Mouse (Mus musculus) CH12.LX (cell line): ENCODE results near the gene Elk3. TPM values are rescaled to one million over a fixed set of nuclear protein-coding genes. Genes with fewer than 3 reads are reported as not detected.

ENCODE experiments used
- DNase-seq: peaks from one replicate; pipeline ENCODE4 v3.0.0-alpha.2; 2013; ENCODE audit errors: extremely low read depth
- H3K27ac ChIP-seq: 2 replicates; pipeline ENCODE4 v1.5.1; 2012; ENCODE audit warnings: low read depth, mild to moderate bottlenecking, control low read depth, moderate library complexity; ENCODE audit not compliant: insufficient read depth
- H3K27me3 ChIP-seq: replicated peaks from 2 replicates; pipeline ENCODE3; 2012; ENCODE audit warnings: inconsistent platforms
- H3K36me3 ChIP-seq, 2 experiments: replicated peaks in 1 of 2; 2 replicates each; pipeline versions ENCODE3 to v1.6.1; 2012; ENCODE audit warnings: inconsistent platforms in 1 of 2, low read length in 1 of 2, mild to moderate bottlenecking in 1 of 2, mixed read lengths in 1 of 2, moderate library complexity in 1 of 2; ENCODE audit not compliant: control insufficient read depth in 1 of 2, insufficient read depth in 1 of 2
- H3K4me1 ChIP-seq, 2 experiments: 2 replicates each; pipeline ENCODE4 v1.6.1; 2012; ENCODE audit warnings: inconsistent platforms in 1 of 2, moderate library complexity in 1 of 2; ENCODE audit not compliant: insufficient read depth in 2 of 2, control insufficient read depth in 1 of 2
- H3K4me2 ChIP-seq: 2 replicates; pipeline ENCODE4 v1.6.1; 2012; ENCODE audit warnings: low read depth, mild to moderate bottlenecking, control low read depth; ENCODE audit not compliant: poor library complexity, insufficient read depth, severe bottlenecking
- H3K4me3 ChIP-seq, 3 experiments: fragments of 150-350 bp in 1 of 3; sonication (generic) in 1 of 3; replicated peaks in 1 of 3; 2 replicates each; pipeline versions ENCODE3 to v1.5.1; 2011 to 2012; ENCODE audit warnings: low read depth in 2 of 3, low read length in 2 of 3, mild to moderate bottlenecking in 2 of 3, moderate library complexity in 2 of 3, control low read depth in 1 of 3, improper control_type of control experiment in 1 of 3, inconsistent platforms in 1 of 3, mixed read lengths in 1 of 3; ENCODE audit not compliant: poor library complexity in 1 of 3
- H3K79me2 ChIP-seq: replicated peaks from 2 replicates; pipeline ENCODE4 v1.6.1; 2012; ENCODE audit warnings: mild to moderate bottlenecking, moderate library complexity; ENCODE audit not compliant: control insufficient read depth, poor library complexity, insufficient read depth, severe bottlenecking; ENCODE audit errors: extremely low read depth
- H3K9ac ChIP-seq: 2 replicates; pipeline ENCODE4 v1.6.1; 2012; ENCODE audit warnings: low read depth, mild to moderate bottlenecking, control low read depth, moderate library complexity; ENCODE audit not compliant: insufficient read depth
- H3K9me3 ChIP-seq: replicated peaks from 2 replicates; pipeline ENCODE3; 2012; ENCODE audit warnings: low read length, inconsistent platforms, mixed read lengths
- CHD1 ChIP-seq: IDR thresholded peaks from 2 replicates; pipeline ENCODE4 v1.6.1; 2012; ENCODE audit warnings: low read depth, low read length, improper control_type of control experiment, inconsistent platforms
- CHD2 ChIP-seq: IDR thresholded peaks from 2 replicates; pipeline ENCODE4 v1.6.1; 2011; ENCODE audit warnings: low read length, improper control_type of control experiment
- ELF1 ChIP-seq: IDR thresholded peaks from 2 replicates; pipeline ENCODE4 v1.6.1; 2014; ENCODE audit warnings: low read depth, mild to moderate bottlenecking, inconsistent platforms, low read length, improper control_type of control experiment
- EP300 ChIP-seq: IDR thresholded peaks from 2 replicates; pipeline ENCODE4 v1.6.1; 2011; ENCODE audit warnings: low read length, improper control_type of control experiment
- GABPA ChIP-seq: IDR thresholded peaks from 2 replicates; pipeline ENCODE4 v1.6.1; 2012; ENCODE audit warnings: low read depth, low read length, improper control_type of control experiment, inconsistent platforms; ENCODE audit not compliant: insufficient replicate concordance
- KAT2A ChIP-seq: IDR thresholded peaks from 2 replicates; pipeline ENCODE4 v1.6.1; 2012; ENCODE audit warnings: low read length, improper control_type of control experiment, inconsistent platforms; ENCODE audit not compliant: insufficient replicate concordance
- MAFK ChIP-seq: IDR thresholded peaks from 2 replicates; pipeline ENCODE4 v1.6.1; 2011; ENCODE audit warnings: low read length, improper control_type of control experiment; ENCODE audit not compliant: insufficient replicate concordance
- MAX ChIP-seq: IDR thresholded peaks from 2 replicates; pipeline ENCODE4 v1.6.1; 2011; ENCODE audit warnings: low read length, improper control_type of control experiment
- MXI1 ChIP-seq: IDR thresholded peaks from 2 replicates; pipeline ENCODE4 v1.6.1; 2011; ENCODE audit warnings: mild to moderate bottlenecking, low read depth, low read length, improper control_type of control experiment
- NELFE ChIP-seq: IDR thresholded peaks from 2 replicates; pipeline ENCODE4 v1.6.1; 2011; ENCODE audit warnings: low read depth, low read length, improper control_type of control experiment
- NRF1 ChIP-seq: IDR thresholded peaks from 2 replicates; pipeline ENCODE4 v1.6.1; 2014; ENCODE audit warnings: low read depth, mild to moderate bottlenecking, inconsistent platforms, low read length, improper control_type of control experiment, moderate library complexity
- RCOR1 ChIP-seq: conservative IDR thresholded peaks from 2 replicates; pipeline ENCODE4 v1.6.1; 2012; ENCODE audit warnings: low read depth, mild to moderate bottlenecking, inconsistent platforms, low read length, improper control_type of control experiment
- SMC3 ChIP-seq: IDR thresholded peaks from 2 replicates; pipeline ENCODE4 v1.6.1; 2011; ENCODE audit warnings: low read depth, low read length, improper control_type of control experiment
- TBP ChIP-seq: conservative IDR thresholded peaks from 2 replicates; pipeline ENCODE4 v1.6.1; 2011; ENCODE audit warnings: low read depth, low read length, improper control_type of control experiment
- UBTF ChIP-seq: IDR thresholded peaks from 2 replicates; pipeline ENCODE4 v1.6.1; 2012; ENCODE audit warnings: low read depth, mild to moderate bottlenecking, inconsistent platforms, low read length, improper control_type of control experiment, moderate library complexity
- USF2 ChIP-seq: conservative IDR thresholded peaks from 2 replicates; pipeline ENCODE4 v1.6.1; 2011; ENCODE audit warnings: low read depth, low read length, improper control_type of control experiment
- ZC3H11A ChIP-seq: IDR thresholded peaks from 2 replicates; pipeline ENCODE4 v1.6.1; 2012; ENCODE audit warnings: low read depth, mild to moderate bottlenecking, inconsistent platforms, low read length, improper control_type of control experiment
- ZKSCAN1 ChIP-seq: IDR thresholded peaks from 2 replicates; pipeline ENCODE4 v1.6.1; 2012; ENCODE audit warnings: low read depth, inconsistent platforms, low read length, improper control_type of control experiment, borderline replicate concordance
- ZNF384 ChIP-seq: IDR thresholded peaks from 2 replicates; pipeline ENCODE4 v1.6.1; 2012; ENCODE audit warnings: low read depth, low read length, improper control_type of control experiment, inconsistent platforms
- dilution Hi-C: fragments of 300-500 bp; cut with MboI; formaldehyde crosslinking; loops from 2 replicates; pipeline ENCODE4 v1.14.3; 2020; ENCODE audit warnings: low sequenced_read_pairs; ENCODE audit not compliant: extremely low pct_unique_long_range_greater_than_20kb, extremely low pct_ligation_motif_present
- in situ Hi-C: fragments of 300-500 bp; cut with MboI; formaldehyde crosslinking; loops from 3 replicates; pipeline ENCODE4 v1.14.3; 2019; ENCODE audit warnings: low sequenced_read_pairs, low pct_ligation_motif_present, low pct_unique_long_range_greater_than_20kb, mixed read lengths
- polyA plus RNA-seq: library from polyadenylated mRNA; unstranded; fragments of >175 nt; gene quantifications from 2 replicates; pipeline ENCODE4 v1.2.1, GENCODE M21; 2012; ENCODE audit warnings: low read depth; ENCODE audit not compliant: insufficient read length
- total RNA-seq, 2 experiments: library from RNA; depleted of rRNA; stranded (reverse); fragments of 300-350 nt in 1 of 2; fragments of >200 nt in 1 of 2; gene quantifications; 2 replicates each; pipeline ENCODE4 v1.2.3; 2012 to 2014

Gene Elk3
- total and polyA plus RNA-seq, 3 experiments: 20.1 to 37.0 (median 25.8) TPM

DNA sequence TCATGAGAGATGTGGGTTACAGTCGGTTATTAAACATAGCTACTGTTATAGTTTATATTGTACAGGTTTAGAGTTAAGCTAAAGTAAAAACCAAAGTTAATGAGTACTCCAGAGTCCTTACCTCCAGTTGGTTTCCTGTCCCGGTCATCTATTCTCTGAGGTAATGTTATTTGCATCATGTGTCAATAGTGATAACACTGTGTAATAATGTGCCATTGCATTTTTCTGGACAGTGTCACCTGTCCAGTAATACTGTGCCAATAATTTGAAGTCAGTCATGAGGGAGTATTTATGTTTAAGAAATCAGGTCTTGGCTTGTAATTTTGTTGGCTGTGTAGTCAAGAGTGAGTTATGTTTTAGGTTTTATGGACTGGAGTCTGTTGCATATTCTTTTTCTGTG lies 98.2 kb downstream of the Elk3 start:
- H3K79me2 ChIP-seq: no peaks in the 10 kb centered on the region; the same call in 1 of the 2 replicates
- H3K4me2 ChIP-seq: no peak overlapping the region
- in situ Hi-C loops: no loop called here
- H3K36me3 ChIP-seq: peaks cover 37 to 71% of the 10 kb centered on the region in 2 experiments
- H3K27ac ChIP-seq: no peak overlapping the region
- H3K4me3 ChIP-seq: no peak overlapping the region
- H3K27me3 ChIP-seq: no peaks in the 10 kb centered on the region
- no peak for DNase-seq
- TF ChIP-seq KAT2A (no peak), USF2 (no peak), ZC3H11A (no peak), EP300 (no peak), CHD1 (no peak), MXI1 (no peak), ZNF384 (no peak), NELFE (no peak), UBTF (no peak)
- peaks cover 7% of the 10 kb centered on the region for H3K9me3 ChIP-seq
- no peak overlapping the region for H3K9ac ChIP-seq
- dilution Hi-C loops: no loop called here
- peaks cover 0 to 17% of the 10 kb centered on the region in 2 experiments; a peak in 2 of 4 replicates for H3K4me1 ChIP-seq

DNA sequence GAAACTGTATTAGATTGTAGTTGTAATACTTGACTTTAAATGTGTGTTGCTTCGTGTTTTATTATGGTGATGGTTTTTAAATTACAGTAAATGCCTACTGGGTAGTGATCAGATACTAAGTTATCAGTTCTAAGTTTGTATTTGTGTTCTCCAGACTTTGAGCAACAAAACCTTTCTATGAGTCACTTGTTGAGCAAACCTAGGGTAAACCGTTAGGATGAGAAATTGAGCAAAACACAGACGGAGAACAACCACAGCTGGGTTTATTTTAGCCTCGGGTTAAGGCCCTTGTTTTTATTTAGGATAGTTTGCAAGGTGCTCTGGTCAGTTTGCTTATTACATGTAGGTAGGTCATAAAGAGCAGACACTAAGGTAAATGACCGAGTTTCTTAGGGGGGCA lies 103.8 kb downstream of the Elk3 start:
- no peak overlapping the region for H3K27ac ChIP-seq
- dilution Hi-C loops: no loop called here
- TF ChIP-seq GABPA (no peak), MAFK (no peak), CHD2 (no peak), MAX (no peak), EP300 (no peak), SMC3 (no peak), ELF1 (no peak), ZNF384 (no peak), ZKSCAN1 (no peak), TBP (no peak), RCOR1 (no peak), NRF1 (no peak)
- TF ChIP-seq, all 38 proteins: peak for 0
- peaks cover 0 to 7% of the 10 kb centered on the region in 2 experiments; a peak in 1 of 4 replicates for H3K4me1 ChIP-seq
- no peaks in the 10 kb centered on the region for H3K27me3 ChIP-seq
- no peak for DNase-seq
- no peak overlapping the region for H3K4me2 ChIP-seq
- peaks cover 12 to 32% of the 10 kb centered on the region in 2 experiments for H3K36me3 ChIP-seq
- H3K79me2 ChIP-seq: peaks cover 21% of the 10 kb centered on the region
- H3K9ac ChIP-seq: no peak overlapping the region
- no peaks in the 10 kb centered on the region for H3K9me3 ChIP-seq
- no peak overlapping the region for H3K4me3 ChIP-seq
- in situ Hi-C loops: no loop called here
